Comparison of ENCODE assay signal across 17 mouse cellular contexts in the genomic region with DNA sequence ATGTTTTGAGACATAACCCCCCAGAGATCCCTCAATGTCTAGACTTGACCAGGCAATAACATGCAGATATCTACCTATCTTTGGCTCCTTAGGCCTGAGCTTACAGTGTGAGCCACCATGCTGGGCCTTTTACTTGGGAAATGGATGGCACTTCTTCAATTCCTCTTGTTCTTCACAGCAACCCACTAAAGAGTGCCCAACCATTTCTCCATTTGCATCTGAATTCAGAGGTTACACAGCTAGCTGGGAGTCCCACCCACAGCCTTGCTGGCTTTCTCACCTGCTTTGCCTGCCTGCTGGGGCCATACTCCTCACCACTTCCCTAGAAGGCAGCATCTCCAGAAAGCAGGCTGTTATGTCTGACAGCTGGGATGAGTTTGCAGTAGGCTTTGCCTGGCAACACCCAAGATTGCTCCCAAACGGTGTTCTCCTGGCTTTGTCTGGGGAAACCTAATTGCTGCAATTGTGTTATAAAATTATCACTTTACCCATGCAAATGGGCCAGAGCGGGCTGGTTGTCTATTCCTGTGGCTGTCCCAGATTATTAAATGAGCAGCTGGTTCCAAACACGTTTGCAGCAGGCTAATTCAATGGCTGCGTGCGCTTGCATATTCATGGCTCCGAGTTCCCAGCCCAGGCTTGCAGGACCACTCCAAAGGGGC.
DNase-seq lines count a peak whose midpoint lies in the region; ATAC-seq lines count a peak whose summit lies in the region.
"Had no signal": no experiment of that assay in that cellular context is flagged by ENCODE, and none has a peak within 500 bp of the region (broad histone marks: within the 10 kb centered on the region; RNA-seq: fewer than 3 reads in every experiment).

No protein-coding gene starts in this region.

- H3K4me2 ChIP-seq in forebrain, embryonic 14.5 days (ENCODE audit: low read length) = no peak overlapping the region
- H3K4me2 ChIP-seq: hindbrain, embryonic 15.5 days had no signal

- H3K4me1 ChIP-seq in forebrain, embryonic 14.5 days (ENCODE audit: control insufficient read depth, insufficient read depth, low read length) = 0 out of 2 replicates have a peak, but pooled peaks cover 3% of the 10 kb centered on the region

- 38% methylated on average over 6 of the region's 6 CpGs for WGBS in forebrain, embryonic 14.5 days

- peak; percentile 42 to 47 for DNase-seq in layer of hippocampus, adult 18-20 months (ENCODE audit: low spot score in 2 of 2)
- DNase-seq in layer of hippocampus, postnatal 25 days (ENCODE audit: extremely low spot score in 1 of 2, low spot score in 1 of 2) = no peak
- peak; percentile 16 for DNase-seq in WW6 (ENCODE audit: low read depth, low spot score)
- peak; percentile 73 for DNase-seq in forebrain, embryonic 14.5 days (ENCODE audit: low spot score)
- DNase-seq in left cerebral cortex, postnatal 36 days (ENCODE audit: low spot score in 2 of 2) = peak; percentile 37 to 44
- no peak for DNase-seq in spleen, adult 12 weeks (ENCODE audit: low spot score)
- DNase-seq in kidney, postnatal 10 days = no peak
- DNase-seq: adrenal gland, adult 2 months; cerebellum, adult 9-11 months; heart, adult 11 months; kidney, adult 8-10 months; liver, postnatal 0 days; lung, postnatal 4 days; midbrain, embryonic 14.5 days; retina, postnatal 1 day had no signal

- peak; percentile 85 for ATAC-seq in forebrain, embryonic 14.5 days
- ATAC-seq: liver, postnatal 0 days; Patski had no signal

- no peaks in the 10 kb centered on the region for H3K27me3 ChIP-seq in forebrain, embryonic 14.5 days (replicated peaks; ENCODE audit: control insufficient read depth, insufficient read depth, low read length)
- H3K27me3 ChIP-seq: hindbrain, embryonic 15.5 days; Patski had no signal

- peak overlapping the region; percentile 44; the same call in 1 of the 2 replicates for H3K27ac ChIP-seq in forebrain, embryonic 14.5 days (ENCODE audit: low read depth, low read length)
- H3K27ac ChIP-seq: hindbrain, embryonic 15.5 days had no signal

- H3K9ac ChIP-seq in forebrain, embryonic 14.5 days (ENCODE audit: low read length) = no peak overlapping the region
- H3K9ac ChIP-seq: hindbrain, embryonic 15.5 days; liver, postnatal 0 days had no signal

- no peaks in the 10 kb centered on the region for H3K9me3 ChIP-seq in forebrain, embryonic 14.5 days (replicated peaks; ENCODE audit: control insufficient read depth, low read length)
- H3K9me3 ChIP-seq: hindbrain, embryonic 15.5 days had no signal

- H3K36me3 ChIP-seq in forebrain, embryonic 14.5 days (ENCODE audit: control insufficient read depth, insufficient read depth, low read length) = no peaks in the 10 kb centered on the region
- H3K36me3 ChIP-seq: hindbrain, embryonic 15.5 days had no signal

- intact Hi-C loops in left cerebral cortex, postnatal 36 days (cut with DNase I) = no loop called here

- no peak overlapping the region for H3K4me3 ChIP-seq in forebrain, embryonic 14.5 days (ENCODE audit: low read depth, low read length)
- H3K4me3 ChIP-seq: hindbrain, embryonic 15.5 days had no signal

Comparison
In these comparisons a context has a peak if more than half of its experiments do, and no peak if none do; other contexts are left out.
1. DNase-seq: peak in layer of hippocampus, adult 18-20 months (2 of 2), WW6 (single experiment), forebrain, embryonic 14.5 days (single experiment) and left cerebral cortex, postnatal 36 days (2 of 2); none in layer of hippocampus, postnatal 25 days (0 of 2), spleen, adult 12 weeks (single experiment) and kidney, postnatal 10 days (single experiment).